Mouse (Mus musculus): ENCODE data around the gene Adamts3. TPM values are rescaled to one million over a fixed set of nuclear protein-coding genes. Genes with fewer than 3 reads are reported as not detected.

Gene Adamts3
- polyA plus RNA-seq, 1 experiment: 0.12 TPM

DNA sequence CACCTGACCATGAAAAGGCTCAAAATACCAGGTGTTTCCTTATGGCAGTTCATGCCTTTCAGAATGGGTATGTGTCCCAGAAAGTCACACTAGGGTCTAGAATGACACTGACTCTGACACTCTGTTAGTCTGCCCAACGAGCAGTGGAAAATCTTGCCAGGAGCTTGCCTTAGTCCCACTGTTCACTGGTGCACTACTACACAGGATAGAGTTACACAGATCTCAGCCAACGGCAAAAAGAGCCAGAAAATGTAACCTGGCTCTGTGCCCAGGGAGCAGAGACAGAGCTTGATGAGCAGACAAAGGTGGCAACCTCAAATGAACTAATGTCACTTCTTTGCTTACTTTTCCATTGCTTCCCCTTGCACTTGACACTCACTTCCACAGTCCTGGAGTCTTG, 104.5 kb downstream of the Adamts3 start:
- H3K36me3 ChIP-seq (ENCODE audit: control insufficient read depth, insufficient read depth): no peaks in the 10 kb centered on the region
- no peak overlapping the region for H3K4me2 ChIP-seq (ENCODE audit: low read depth)
- H3K27me3 ChIP-seq (ENCODE audit: control insufficient read depth, insufficient read depth, insufficient read length): no peaks in the 10 kb centered on the region
- TF ChIP-seq E2F4 (IDR thresholded peaks at IDR 0.05; ENCODE audit: insufficient read depth) (no peak), SRF (IDR thresholded peaks at IDR 0.05; ENCODE audit: control insufficient read depth, insufficient read length, low read depth) (no peak), POLR2AphosphoS2 (IDR thresholded peaks at IDR 0.05; ENCODE audit: insufficient read length, low read depth) (no peak), CEBPB (IDR thresholded peaks at IDR 0.05; ENCODE audit: insufficient read depth, poor library complexity, severe bottlenecking) (no peak), TCF12 (IDR thresholded peaks at IDR 0.05; ENCODE audit: insufficient read depth, poor library complexity, severe bottlenecking) (no peak), USF1 (IDR thresholded peaks at IDR 0.05; ENCODE audit: low read depth) (no peak), REST (IDR thresholded peaks at IDR 0.05; ENCODE audit: insufficient read depth, insufficient read length) (no peak), MYOD1 (IDR thresholded peaks at IDR 0.05; ENCODE audit: control insufficient read depth in 1 of 3, insufficient read length in 2 of 3, low read depth in 2 of 3) (no peak), TCF3 (IDR thresholded peaks at IDR 0.05; ENCODE audit: insufficient read length, low read depth) (no peak), POLR2A (IDR thresholded peaks at IDR 0.05; ENCODE audit: insufficient read length, low read depth) (no peak), MAX (IDR thresholded peaks at IDR 0.05; ENCODE audit: low read depth) (no peak), MYOG (IDR thresholded peaks at IDR 0.05; ENCODE audit: control insufficient read depth in 1 of 3, insufficient read depth in 1 of 3, insufficient read length in 2 of 3, low read depth in 2 of 3) (no peak)
- H3ac ChIP-seq (ENCODE audit: control insufficient read depth, insufficient read length): no peak overlapping the region
- H3K79me2 ChIP-seq (ENCODE audit: control insufficient read depth, insufficient read depth): no peaks in the 10 kb centered on the region
- no peak overlapping the region for H3K4me3 ChIP-seq

DNA sequence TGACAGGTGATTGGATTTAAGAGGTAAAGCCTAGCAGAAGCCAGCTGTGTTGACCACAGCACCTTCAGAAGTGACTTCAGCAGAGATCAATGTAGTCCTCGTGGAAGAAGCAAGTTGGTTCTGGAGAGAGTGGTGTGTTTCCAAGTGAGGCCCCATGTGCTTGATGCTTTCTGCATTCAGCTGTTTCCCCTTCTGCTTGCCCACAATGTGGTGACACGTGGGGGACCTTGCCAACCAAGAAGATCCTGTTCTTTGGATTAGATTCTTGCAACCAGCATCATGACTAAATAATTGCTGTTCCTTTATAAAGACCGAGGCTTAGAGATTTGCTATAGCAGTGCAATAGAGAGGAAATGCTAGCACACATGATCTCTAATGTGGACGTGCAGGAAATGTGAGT, 105.7 kb downstream of the Adamts3 start:
- Histone ChIP-seq H3K79me2 (ENCODE audit: control insufficient read depth, insufficient read depth) (no peaks in the 10 kb centered on the region), H3K4me2 (ENCODE audit: low read depth) (no peak overlapping the region), H3K4me3 (no peak overlapping the region), H3ac (ENCODE audit: control insufficient read depth, insufficient read length) (no peak overlapping the region), H3K27me3 (ENCODE audit: control insufficient read depth, insufficient read depth, insufficient read length) (no peaks in the 10 kb centered on the region), H3K36me3 (ENCODE audit: control insufficient read depth, insufficient read depth) (no peaks in the 10 kb centered on the region)
- TF ChIP-seq MAX (IDR thresholded peaks at IDR 0.05; ENCODE audit: low read depth) (no peak), TCF12 (IDR thresholded peaks at IDR 0.05; ENCODE audit: insufficient read depth, poor library complexity, severe bottlenecking) (no peak), SRF (IDR thresholded peaks at IDR 0.05; ENCODE audit: control insufficient read depth, insufficient read length, low read depth) (no peak)

DNA sequence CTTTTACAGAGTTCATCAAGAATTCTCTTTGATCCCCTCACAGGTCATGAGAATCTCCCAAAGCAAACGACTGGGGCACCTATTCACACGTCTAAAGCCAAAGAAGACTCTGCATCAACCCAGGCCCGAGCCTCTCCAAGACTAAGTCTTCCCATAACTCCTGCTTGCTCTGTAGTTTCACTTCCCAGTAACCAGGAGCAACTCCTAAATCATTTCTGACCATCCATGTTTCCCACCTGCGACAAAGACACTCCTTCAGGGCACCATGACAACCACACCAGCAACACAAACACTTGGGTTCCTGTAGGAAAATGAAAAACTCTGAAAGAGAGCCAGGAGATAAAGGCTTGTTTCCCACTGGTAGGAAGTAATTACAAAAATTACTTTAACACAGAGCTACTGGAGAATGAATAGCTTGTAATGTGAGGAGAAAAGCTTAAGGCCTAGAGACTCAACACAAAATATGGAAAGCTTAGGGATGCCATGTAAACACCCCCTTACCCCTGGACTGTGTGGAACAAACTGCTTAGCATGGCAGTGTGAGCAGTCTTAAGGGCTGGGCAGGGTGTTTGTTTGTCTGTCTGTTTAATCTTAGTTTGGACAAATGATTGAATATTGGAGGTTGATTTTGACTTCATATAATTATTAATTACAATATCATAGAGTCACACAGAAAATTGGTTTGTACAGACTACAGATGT, 112.3 kb downstream of the Adamts3 start:
- Histone ChIP-seq H3K27me3 (ENCODE audit: control insufficient read depth, insufficient read depth, insufficient read length) (no peaks in the 10 kb centered on the region), H3K4me3 (no peak overlapping the region), H3K4me2 (ENCODE audit: low read depth) (no peak overlapping the region), H3ac (ENCODE audit: control insufficient read depth, insufficient read length) (no peak overlapping the region), H3K79me2 (ENCODE audit: control insufficient read depth, insufficient read depth) (no peaks in the 10 kb centered on the region), H3K36me3 (ENCODE audit: control insufficient read depth, insufficient read depth) (no peaks in the 10 kb centered on the region)
- TF ChIP-seq SRF (IDR thresholded peaks at IDR 0.05; ENCODE audit: control insufficient read depth, insufficient read length, low read depth) (no peak), TCF12 (IDR thresholded peaks at IDR 0.05; ENCODE audit: insufficient read depth, poor library complexity, severe bottlenecking) (no peak), USF1 (IDR thresholded peaks at IDR 0.05; ENCODE audit: low read depth) (no peak)

DNA sequence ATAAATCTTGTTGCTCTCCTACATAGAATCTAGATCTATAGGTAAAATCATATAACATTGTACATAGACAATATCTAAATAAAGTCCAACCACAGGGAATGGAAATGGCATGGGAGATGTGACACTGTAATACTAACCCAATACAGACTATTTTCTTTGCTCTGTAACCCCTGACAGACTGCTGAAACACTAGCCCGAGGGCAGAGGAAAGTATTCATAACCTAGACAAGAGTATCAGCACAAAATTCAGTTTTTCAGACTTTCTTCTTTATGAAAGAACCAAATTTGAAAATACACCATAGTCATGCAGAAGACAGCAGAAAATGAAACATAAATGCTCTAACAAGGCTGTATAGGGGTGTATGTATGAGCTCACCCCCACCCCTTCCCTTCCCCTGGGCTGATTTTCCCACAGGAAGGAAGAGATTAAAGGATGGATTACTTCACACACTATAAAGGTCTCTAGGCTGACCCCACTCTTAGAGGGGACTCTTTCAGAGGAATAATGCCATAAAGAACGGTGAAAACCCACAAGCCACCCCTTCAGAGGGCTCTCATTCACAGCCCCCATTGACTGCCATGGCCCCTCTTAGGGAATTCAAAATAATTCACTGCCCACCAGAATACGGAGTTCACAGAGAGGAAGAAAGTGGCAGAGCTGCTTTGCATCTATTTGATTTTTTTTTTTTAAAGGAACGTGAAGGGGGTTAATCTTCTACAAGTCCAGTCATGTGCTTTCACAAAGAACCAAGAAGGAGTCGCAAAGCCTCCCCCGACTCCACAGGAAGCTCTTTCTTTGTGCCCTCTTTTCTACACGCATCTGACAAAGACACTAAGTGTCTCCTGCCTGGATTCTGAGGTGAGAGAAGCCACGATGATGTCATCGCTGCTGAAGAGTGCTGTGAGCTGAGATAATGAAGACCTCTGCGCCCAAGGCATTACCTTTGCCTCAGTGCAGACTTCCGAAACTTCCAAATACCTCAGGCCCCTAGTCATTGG, 119.6 kb downstream of the Adamts3 start:
- Histone ChIP-seq H3K36me3 (ENCODE audit: control insufficient read depth, insufficient read depth) (no peaks in the 10 kb centered on the region), H3K79me2 (ENCODE audit: control insufficient read depth, insufficient read depth) (no peaks in the 10 kb centered on the region), H3ac (ENCODE audit: control insufficient read depth, insufficient read length) (no peak overlapping the region), H3K27me3 (ENCODE audit: control insufficient read depth, insufficient read depth, insufficient read length) (no peaks in the 10 kb centered on the region), H3K4me2 (ENCODE audit: low read depth) (no peak overlapping the region), H3K4me3 (no peak overlapping the region)
- TF ChIP-seq TCF12 (IDR thresholded peaks at IDR 0.05; ENCODE audit: insufficient read depth, poor library complexity, severe bottlenecking) (no peak), E2F4 (IDR thresholded peaks at IDR 0.05; ENCODE audit: insufficient read depth) (no peak), REST (IDR thresholded peaks at IDR 0.05; ENCODE audit: insufficient read depth, insufficient read length) (no peak), CEBPB (IDR thresholded peaks at IDR 0.05; ENCODE audit: insufficient read depth, poor library complexity, severe bottlenecking) (no peak), MYOD1 (IDR thresholded peaks at IDR 0.05; ENCODE audit: control insufficient read depth in 1 of 3, insufficient read length in 2 of 3, low read depth in 2 of 3) (no peak), POLR2AphosphoS2 (IDR thresholded peaks at IDR 0.05; ENCODE audit: insufficient read length, low read depth) (no peak), MYOG (IDR thresholded peaks at IDR 0.05; ENCODE audit: control insufficient read depth in 1 of 3, insufficient read depth in 1 of 3, insufficient read length in 2 of 3, low read depth in 2 of 3) (no peak), USF1 (IDR thresholded peaks at IDR 0.05; ENCODE audit: low read depth) (no peak)

DNA sequence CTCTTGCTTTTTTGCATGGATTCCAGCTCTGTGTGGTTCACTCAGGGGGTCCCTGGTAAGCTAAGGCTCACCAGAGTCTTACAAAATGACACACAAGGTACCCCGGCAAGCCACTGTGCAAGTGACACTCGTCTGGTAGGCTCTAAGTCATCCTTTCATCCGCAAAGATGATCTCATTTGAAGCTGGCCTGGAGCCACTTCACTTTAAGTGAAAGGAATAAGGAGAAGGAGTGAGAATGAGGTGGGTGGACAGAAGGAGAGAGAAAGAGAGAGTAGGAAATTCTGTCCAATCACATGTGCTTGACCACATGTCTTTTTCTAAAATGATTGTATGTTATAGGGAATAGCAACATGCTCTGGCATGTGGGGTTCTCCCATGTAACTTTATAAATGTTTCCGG, 122.8 kb downstream of the Adamts3 start:
- H3K79me2 ChIP-seq (ENCODE audit: control insufficient read depth, insufficient read depth): no peaks in the 10 kb centered on the region

More for the DNA sequence above, 122.8 kb downstream of the Adamts3 start:
- Histone ChIP-seq H3K36me3 (ENCODE audit: control insufficient read depth, insufficient read depth) (no peaks in the 10 kb centered on the region), H3ac (ENCODE audit: control insufficient read depth, insufficient read length) (no peak overlapping the region), H3K4me3 (no peak overlapping the region), H3K4me2 (ENCODE audit: low read depth) (no peak overlapping the region), H3K27me3 (ENCODE audit: control insufficient read depth, insufficient read depth, insufficient read length) (no peaks in the 10 kb centered on the region)
- TF ChIP-seq MYOD1 (IDR thresholded peaks at IDR 0.05; ENCODE audit: control insufficient read depth in 1 of 3, insufficient read length in 2 of 3, low read depth in 2 of 3) (no peak), POLR2AphosphoS2 (IDR thresholded peaks at IDR 0.05; ENCODE audit: insufficient read length, low read depth) (no peak), CEBPB (IDR thresholded peaks at IDR 0.05; ENCODE audit: insufficient read depth, poor library complexity, severe bottlenecking) (no peak), MAX (IDR thresholded peaks at IDR 0.05; ENCODE audit: low read depth) (no peak), SRF (IDR thresholded peaks at IDR 0.05; ENCODE audit: control insufficient read depth, insufficient read length, low read depth) (no peak), REST (IDR thresholded peaks at IDR 0.05; ENCODE audit: insufficient read depth, insufficient read length) (no peak), MYOG (IDR thresholded peaks at IDR 0.05; ENCODE audit: control insufficient read depth in 1 of 3, insufficient read depth in 1 of 3, insufficient read length in 2 of 3, low read depth in 2 of 3) (no peak)

All from myocyte (in vitro differentiated cells).